Mouse (Mus musculus) neural tube, embryonic 11.5 days (tissue): ENCODE results near the gene Btbd9. TPM values are rescaled to one million over a fixed set of nuclear protein-coding genes. Genes with fewer than 3 reads are reported as not detected.

ENCODE experiments used
- ATAC-seq: fragments of 200-750 bp; cut with Nextera tagmentation; 2 replicates; pipeline ENCODE4 v1.8.0; 2017; ENCODE audit warnings: moderate number of reproducible peaks, mild to moderate bottlenecking, moderate TSS enrichment, moderate library complexity; ENCODE audit not compliant: insufficient read depth, low FRiP score, low TSS enrichment
- DNase-seq: peaks from one replicate; pipeline ENCODE4 v3.0.0-alpha.2; 2015; ENCODE audit warnings: low spot score
- H3K27ac ChIP-seq: fragments of 300-500 bp; sonication (generic); 2 replicates; pipeline ENCODE4 v1.5.1; 2014; ENCODE audit warnings: low read depth, mild to moderate bottlenecking, low read length
- H3K27me3 ChIP-seq: fragments of 300-500 bp; sonication (generic); 2 replicates; pipeline ENCODE4 v1.6.1; 2014; ENCODE audit warnings: mild to moderate bottlenecking, low read length, mixed read lengths; ENCODE audit not compliant: control insufficient read depth, insufficient read depth
- H3K36me3 ChIP-seq: fragments of 300-500 bp; sonication (generic); 2 replicates; pipeline ENCODE4 v1.6.1; 2014; ENCODE audit warnings: mild to moderate bottlenecking, low read length, moderate library complexity, mixed read lengths; ENCODE audit not compliant: control insufficient read depth, insufficient read depth
- H3K4me1 ChIP-seq: fragments of 300-500 bp; sonication (generic); 2 replicates; pipeline ENCODE4 v1.6.1; 2014; ENCODE audit warnings: low read length, mixed read lengths; ENCODE audit not compliant: control insufficient read depth, insufficient read depth
- H3K4me2 ChIP-seq: fragments of 300-500 bp; sonication (generic); 2 replicates; pipeline ENCODE4 v1.6.1; 2014; ENCODE audit warnings: low read depth, mild to moderate bottlenecking, moderate library complexity
- H3K4me3 ChIP-seq: fragments of 300-500 bp; sonication (generic); 2 replicates; pipeline ENCODE4 v1.5.1; 2014; ENCODE audit warnings: low read depth, low read length
- H3K9ac ChIP-seq: fragments of 300-500 bp; sonication (generic); 2 replicates; pipeline ENCODE4 v1.6.1; 2014; ENCODE audit warnings: mild to moderate bottlenecking, low read length
- H3K9me3 ChIP-seq: fragments of 300-500 bp; sonication (generic); 2 replicates; pipeline ENCODE4 v1.6.1; 2016; ENCODE audit warnings: low read length; ENCODE audit not compliant: control insufficient read depth
- WGBS: fragments of 180-500 bp; shearing (Covaris S2); extraction: QIAGEN DNeasy Blood & Tissue Kit; methylation state at CpG from one replicate; pipeline ENCODE4 v1.1.7; 2014; 5-methylcytosine and 5-hydroxymethylcytosine counted together
- polyA plus RNA-seq: library from polyadenylated mRNA; unstranded; fragments of >200 nt; fragmentation: Nextera tagmentation; extraction: Ambion mirVana; gene quantifications from 2 replicates; pipeline ENCODE4 v1.2.1, GENCODE M21; 2014

Gene Btbd9
- polyA plus RNA-seq, 1 experiment from 2014 or later: 56.5 TPM

- no peak overlapping the region for H3K27ac ChIP-seq
- WGBS: 93% methylated on average over 6 of the region's 6 CpGs
- H3K9ac ChIP-seq: no peak overlapping the region
- peaks cover 11% of the 10 kb centered on the region for H3K4me1 ChIP-seq
- H3K4me3 ChIP-seq: no peak overlapping the region
- ATAC-seq: no peak
- no peaks in the 10 kb centered on the region; the same call in 1 of the 2 replicates for H3K36me3 ChIP-seq
- no peaks in the 10 kb centered on the region for H3K27me3 ChIP-seq
- no peak for DNase-seq
- no peaks in the 10 kb centered on the region for H3K9me3 ChIP-seq
- no peak overlapping the region for H3K4me2 ChIP-seq
Measured at GRCm38 (mm10) chr17:30493481-30493880, 82.8 kb downstream of the Btbd9 start.

- 96% methylated on average over 5 of the region's 5 CpGs for WGBS
- no peaks in the 10 kb centered on the region for H3K27me3 ChIP-seq
- ATAC-seq: no peak
- H3K9ac ChIP-seq: no peak overlapping the region
- no peak overlapping the region for H3K4me3 ChIP-seq
- no peaks in the 10 kb centered on the region; the same call in 1 of the 2 replicates for H3K36me3 ChIP-seq
- H3K4me2 ChIP-seq: no peak overlapping the region
- no peak overlapping the region for H3K27ac ChIP-seq
- no peaks in the 10 kb centered on the region for H3K4me1 ChIP-seq
- H3K9me3 ChIP-seq: no peaks in the 10 kb centered on the region
- DNase-seq: no peak
Measured at GRCm38 (mm10) chr17:30492191-30492590, 84.1 kb downstream of the Btbd9 start.

- Histone ChIP-seq H3K4me1 (no peaks in the 10 kb centered on the region), H3K36me3 (no peaks in the 10 kb centered on the region; the same call in 1 of the 2 replicates), H3K9ac (no peak overlapping the region), H3K4me3 (no peak overlapping the region), H3K27me3 (no peaks in the 10 kb centered on the region), H3K4me2 (no peak overlapping the region), H3K27ac (no peak overlapping the region), H3K9me3 (no peaks in the 10 kb centered on the region)
- DNase-seq: no peak
- WGBS: 93% methylated on average over 8 of the region's 8 CpGs
- no peak for ATAC-seq
Measured at GRCm38 (mm10) chr17:30491601-30492000, 84.7 kb downstream of the Btbd9 start.

GRCm38 (mm10) chr17:30490601-30491000 lies 85.7 kb downstream of the Btbd9 start:
- no peak for ATAC-seq
- Histone ChIP-seq H3K36me3 (no peaks in the 10 kb centered on the region; the same call in 1 of the 2 replicates), H3K4me1 (no peaks in the 10 kb centered on the region), H3K27ac (no peak overlapping the region), H3K4me3 (no peak overlapping the region), H3K4me2 (no peak overlapping the region), H3K9ac (no peak overlapping the region), H3K9me3 (no peaks in the 10 kb centered on the region), H3K27me3 (no peaks in the 10 kb centered on the region)
- DNase-seq: no peak
- 83% methylated on average over 7 of the region's 7 CpGs for WGBS

GRCm38 (mm10) chr17:30490086-30490485 lies 86.2 kb downstream of the Btbd9 start:
- Histone ChIP-seq H3K4me1 (no peaks in the 10 kb centered on the region), H3K27me3 (no peaks in the 10 kb centered on the region), H3K9ac (no peak overlapping the region), H3K4me3 (no peak overlapping the region), H3K36me3 (no peaks in the 10 kb centered on the region; the same call in 1 of the 2 replicates), H3K4me2 (no peak overlapping the region), H3K27ac (no peak overlapping the region), H3K9me3 (no peaks in the 10 kb centered on the region)
- WGBS: 89% methylated on average over 5 of the region's 5 CpGs
- no peak for ATAC-seq
- DNase-seq: no peak

GRCm38 (mm10) chr17:30489629-30490028 lies 86.7 kb downstream of the Btbd9 start:
- Histone ChIP-seq H3K27ac (no peak overlapping the region), H3K9ac (no peak overlapping the region), H3K4me1 (no peaks in the 10 kb centered on the region), H3K27me3 (no peaks in the 10 kb centered on the region), H3K9me3 (no peaks in the 10 kb centered on the region), H3K4me3 (no peak overlapping the region), H3K36me3 (no peaks in the 10 kb centered on the region; the same call in 1 of the 2 replicates), H3K4me2 (no peak overlapping the region)
- no peak for ATAC-seq
- DNase-seq: no peak
- 48% methylated on average over 7 of the region's 7 CpGs for whole genome bisulfite sequencing

- H3K4me3 ChIP-seq: no peak overlapping the region
- no peak for DNase-seq
- H3K4me2 ChIP-seq: no peak overlapping the region
- 91% methylated on average over 5 of the region's 5 CpGs for WGBS
- H3K4me1 ChIP-seq: no peaks in the 10 kb centered on the region
- no peak overlapping the region for H3K27ac ChIP-seq
- no peaks in the 10 kb centered on the region for H3K27me3 ChIP-seq
- H3K9ac ChIP-seq: no peak overlapping the region
- no peaks in the 10 kb centered on the region; the same call in 1 of the 2 replicates for H3K36me3 ChIP-seq
- no peaks in the 10 kb centered on the region for H3K9me3 ChIP-seq
- no peak for ATAC-seq
Measured at GRCm38 (mm10) chr17:30487695-30488094, 88.6 kb downstream of the Btbd9 start.

- H3K4me2 ChIP-seq: no peak overlapping the region
- no peak overlapping the region for H3K27ac ChIP-seq
- no peaks in the 10 kb centered on the region for H3K4me1 ChIP-seq
- H3K36me3 ChIP-seq: no peaks in the 10 kb centered on the region
- H3K4me3 ChIP-seq: no peak overlapping the region
- WGBS: 86% methylated on average over 4 of the region's 4 CpGs
- ATAC-seq (no peak), DNase-seq (no peak)
- H3K27me3 ChIP-seq: no peaks in the 10 kb centered on the region
- H3K9ac ChIP-seq: no peak overlapping the region
- H3K9me3 ChIP-seq: no peaks in the 10 kb centered on the region
Measured at GRCm38 (mm10) chr17:30485067-30485854, 91.0 kb downstream of the Btbd9 start.

- H3K9ac ChIP-seq: no peak overlapping the region
- no peaks in the 10 kb centered on the region for H3K4me1 ChIP-seq
- H3K9me3 ChIP-seq: no peaks in the 10 kb centered on the region
- DNase-seq (no peak), ATAC-seq (no peak)
- whole genome bisulfite sequencing: 96% methylated on average over 1 of the region's 1 CpGs
- H3K4me3 ChIP-seq: no peak overlapping the region
- no peak overlapping the region for H3K27ac ChIP-seq
- H3K36me3 ChIP-seq: no peaks in the 10 kb centered on the region
- H3K27me3 ChIP-seq: no peaks in the 10 kb centered on the region
- H3K4me2 ChIP-seq: no peak overlapping the region
Measured at GRCm38 (mm10) chr17:30484446-30485066, 91.7 kb downstream of the Btbd9 start.
